Mouse (Mus musculus) limb, embryonic 15.5 days (tissue): ENCODE results near the gene Arpc1b. TPM values are rescaled to one million over a fixed set of nuclear protein-coding genes. Genes with fewer than 3 reads are reported as not detected.
"Not testable (repeated sequence)": the region's sequence is repeated elsewhere in the genome, so short reads cannot be mapped to it uniquely, and the experiment has no call there.

Experiments used
- ATAC-seq: fragments of 200-750 bp; cut with Nextera tagmentation; 2 replicates; pipeline ENCODE4 v1.8.0; 2017; ENCODE audit warnings: low read depth, moderate TSS enrichment; ENCODE audit not compliant: insufficient number of reproducible peaks, low FRiP score, low TSS enrichment
- H3K27ac ChIP-seq: fragments of 300-500 bp; sonication (generic); 2 replicates; pipeline ENCODE4 v1.5.1; 2015; ENCODE audit warnings: moderate library complexity, mild to moderate bottlenecking, inconsistent platforms
- H3K27me3 ChIP-seq: fragments of 300-500 bp; sonication (generic); 2 replicates; pipeline ENCODE4 v1.6.1; 2015; ENCODE audit warnings: inconsistent platforms
- H3K36me3 ChIP-seq: fragments of 300-500 bp; sonication (generic); 2 replicates; pipeline ENCODE4 v1.6.1; 2015; ENCODE audit warnings: inconsistent platforms
- H3K4me1 ChIP-seq: fragments of 300-500 bp; sonication (generic); 2 replicates; pipeline ENCODE4 v1.6.1; 2015; ENCODE audit warnings: inconsistent platforms
- H3K4me2 ChIP-seq: fragments of 300-500 bp; sonication (generic); 2 replicates; pipeline ENCODE4 v1.6.1; 2015; ENCODE audit warnings: mild to moderate bottlenecking, inconsistent platforms
- H3K4me3 ChIP-seq: fragments of 300-500 bp; sonication (generic); 2 replicates; pipeline ENCODE4 v1.5.1; 2015; ENCODE audit warnings: mild to moderate bottlenecking, inconsistent platforms
- H3K9ac ChIP-seq: fragments of 300-500 bp; sonication (generic); 2 replicates; pipeline ENCODE4 v1.6.1; 2015; ENCODE audit warnings: inconsistent platforms
- H3K9me3 ChIP-seq: fragments of 300-500 bp; sonication (generic); 2 replicates; pipeline ENCODE4 v1.6.1; 2016; ENCODE audit warnings: inconsistent platforms
- WGBS: fragments of 180-500 bp; shearing (Covaris S2); methylation state at CpG from one replicate; pipeline ENCODE4 v1.1.7; 2015; 5-methylcytosine and 5-hydroxymethylcytosine counted together
- polyA plus RNA-seq: library from polyadenylated mRNA; unstranded; fragments of >200 nt; fragmentation: Nextera tagmentation; extraction: Ambion mirVana; gene quantifications from 2 replicates; pipeline ENCODE4 v1.2.1, GENCODE M21; 2015

Gene Arpc1b
- polyA plus RNA-seq, 1 experiment from 2014 or later = 389 TPM

GRCm38 (mm10) chr5:145115736-145116135, 1.7 kb downstream of the Arpc1b start:
- ATAC-seq = no peak
- Histone ChIP-seq H3K4me1 (peaks cover 57% of the 10 kb centered on the region), H3K27me3 (no peaks in the 10 kb centered on the region), H3K36me3 (peaks cover 2% of the 10 kb centered on the region), H3K4me3 (peak overlapping the region; percentile 66), H3K27ac (peak overlapping the region; percentile 88), H3K9me3 (no peaks in the 10 kb centered on the region), H3K4me2 (peak overlapping the region; percentile 73), H3K9ac (no peak overlapping the region)
- 80% methylated on average over 5 of the region's 5 CpGs for WGBS

GRCm38 (mm10) chr5:145116316-145116715, 2.3 kb downstream of the Arpc1b start:
- peak overlapping the region; percentile 88 for H3K27ac ChIP-seq
- whole genome bisulfite sequencing = 12% methylated on average over 4 of the region's 4 CpGs
- ATAC-seq = peak; percentile 73
- H3K4me1 ChIP-seq = peaks cover 61% of the 10 kb centered on the region
- peak overlapping the region; percentile 73 for H3K4me2 ChIP-seq
- H3K9ac ChIP-seq = no peak overlapping the region
- H3K27me3 ChIP-seq = no peaks in the 10 kb centered on the region
- no peaks in the 10 kb centered on the region for H3K9me3 ChIP-seq
- H3K36me3 ChIP-seq = no peaks in the 10 kb centered on the region
- peak overlapping the region; percentile 66; the same call in 1 of the 2 replicates for H3K4me3 ChIP-seq

- peak overlapping the region; percentile 73 for H3K4me2 ChIP-seq
These were observed 2.9 kb downstream of the Arpc1b start for GRCm38 (mm10) chr5:145116916-145117315.

GRCm38 (mm10) chr5:145118005-145118404, 4.0 kb downstream of the Arpc1b start:
- H3K4me1 ChIP-seq = peaks cover 61% of the 10 kb centered on the region
- no peak overlapping the region for H3K9ac ChIP-seq
- H3K36me3 ChIP-seq = peaks cover 16% of the 10 kb centered on the region
- no peaks in the 10 kb centered on the region for H3K27me3 ChIP-seq
- H3K9me3 ChIP-seq = no peaks in the 10 kb centered on the region
- ATAC-seq = no peak
- no peak overlapping the region for H3K27ac ChIP-seq
- H3K4me2 ChIP-seq = no peak overlapping the region
- no peak overlapping the region for H3K4me3 ChIP-seq
- 53% methylated on average over 6 of the region's 6 CpGs for WGBS

More at GRCm38 (mm10) chr5:145116916-145117315, 2.9 kb downstream of the Arpc1b start:
- Histone ChIP-seq H3K9me3 (no peaks in the 10 kb centered on the region), H3K36me3 (peaks cover 5% of the 10 kb centered on the region), H3K9ac (no peak overlapping the region), H3K27ac (peak overlapping the region; percentile 88), H3K27me3 (no peaks in the 10 kb centered on the region), H3K4me3 (peak overlapping the region; percentile 66; the same call in 1 of the 2 replicates), H3K4me1 (peaks cover 61% of the 10 kb centered on the region)
- 39% methylated on average over 10 of the region's 10 CpGs for WGBS
- ATAC-seq = peak; percentile 32; the same call in 1 of the 2 replicates

- Histone ChIP-seq H3K4me1 (peaks cover 61% of the 10 kb centered on the region), H3K27ac (no peak overlapping the region), H3K9me3 (no peaks in the 10 kb centered on the region), H3K9ac (no peak overlapping the region), H3K4me3 (no peak overlapping the region), H3K4me2 (no peak overlapping the region), H3K27me3 (no peaks in the 10 kb centered on the region), H3K36me3 (peaks cover 20% of the 10 kb centered on the region)
- no peak for ATAC-seq
- 93% methylated on average over 5 of the region's 5 CpGs for WGBS
These were observed 4.4 kb downstream of the Arpc1b start for GRCm38 (mm10) chr5:145118461-145118860.

GRCm38 (mm10) chr5:145119385-145119784, 5.4 kb downstream of the Arpc1b start:
- Histone ChIP-seq H3K36me3 (peaks cover 30% of the 10 kb centered on the region), H3K4me2 (no peak overlapping the region), H3K9ac (no peak overlapping the region), H3K4me3 (no peak overlapping the region), H3K9me3 (no peaks in the 10 kb centered on the region), H3K27me3 (no peaks in the 10 kb centered on the region), H3K4me1 (peaks cover 54% of the 10 kb centered on the region), H3K27ac (no peak overlapping the region)
- 91% methylated on average over 2 of the region's 2 CpGs for WGBS
- ATAC-seq = no peak

GRCm38 (mm10) chr5:145120921-145121320, 6.9 kb downstream of the Arpc1b start:
- peaks cover 39% of the 10 kb centered on the region for H3K4me1 ChIP-seq
- H3K36me3 ChIP-seq = peaks cover 45% of the 10 kb centered on the region
- no peaks in the 10 kb centered on the region for H3K27me3 ChIP-seq
- no peaks in the 10 kb centered on the region for H3K9me3 ChIP-seq
- WGBS = 37% methylated on average over 7 of the region's 7 CpGs
- no peak for ATAC-seq
- peak overlapping the region; percentile 40 for H3K27ac ChIP-seq
- no peak overlapping the region for H3K4me2 ChIP-seq
- H3K4me3 ChIP-seq = no peak overlapping the region
- H3K9ac ChIP-seq = no peak overlapping the region

GRCm38 (mm10) chr5:145123396-145123795, 9.4 kb downstream of the Arpc1b start:
- ATAC-seq = no peak

GRCm38 (mm10) chr5:145126580-145126979, 12.6 kb downstream of the Arpc1b start:
- 90% methylated on average over 9 of the region's 9 CpGs for WGBS
- no peak overlapping the region for H3K9ac ChIP-seq
- H3K4me2 ChIP-seq = no peak overlapping the region
- peaks cover 94% of the 10 kb centered on the region for H3K36me3 ChIP-seq
- no peak overlapping the region for H3K4me3 ChIP-seq
- no peak for ATAC-seq
- no peaks in the 10 kb centered on the region for H3K4me1 ChIP-seq
- no peak overlapping the region for H3K27ac ChIP-seq
- no peaks in the 10 kb centered on the region for H3K9me3 ChIP-seq
- no peaks in the 10 kb centered on the region for H3K27me3 ChIP-seq

More at GRCm38 (mm10) chr5:145123396-145123795, 9.4 kb downstream of the Arpc1b start:
- H3K27me3 ChIP-seq = no peaks in the 10 kb centered on the region
- peaks cover 67% of the 10 kb centered on the region for H3K36me3 ChIP-seq
- 92% methylated on average over 19 of the region's 19 CpGs for WGBS
- no peak overlapping the region for H3K4me2 ChIP-seq
- no peak overlapping the region for H3K27ac ChIP-seq
- H3K9ac ChIP-seq = no peak overlapping the region
- no peak overlapping the region for H3K4me3 ChIP-seq
- H3K4me1 ChIP-seq = peaks cover 14% of the 10 kb centered on the region
- H3K9me3 ChIP-seq = no peaks in the 10 kb centered on the region

GRCm38 (mm10) chr5:145129124-145129523, 15.1 kb downstream of the Arpc1b start:
- H3K4me2 ChIP-seq = no peak overlapping the region
- no peaks in the 10 kb centered on the region for H3K4me1 ChIP-seq
- H3K4me3 ChIP-seq = no peak overlapping the region
- WGBS = 90% methylated on average over 4 of the region's 4 CpGs
- no peaks in the 10 kb centered on the region for H3K27me3 ChIP-seq
- H3K36me3 ChIP-seq = peaks cover 94% of the 10 kb centered on the region
- H3K9me3 ChIP-seq = no peaks in the 10 kb centered on the region
- no peak overlapping the region for H3K9ac ChIP-seq
- peak overlapping the region; percentile 29 for H3K27ac ChIP-seq
- no peak for ATAC-seq

- H3K36me3 ChIP-seq = peaks cover 94% of the 10 kb centered on the region
- ATAC-seq, H3K27me3 ChIP-seq, H3K4me1 ChIP-seq, H3K27ac ChIP-seq, H3K9me3 ChIP-seq, H3K4me3 ChIP-seq, H3K4me2 ChIP-seq, H3K9ac ChIP-seq: not testable (repeated sequence)
- WGBS = 92% methylated on average over 4 of the region's 6 CpGs
These were observed 15.8 kb downstream of the Arpc1b start for GRCm38 (mm10) chr5:145129773-145130172.

- no peak overlapping the region for H3K4me3 ChIP-seq
- H3K36me3 ChIP-seq = peaks cover 94% of the 10 kb centered on the region
- H3K27me3 ChIP-seq = no peaks in the 10 kb centered on the region
- H3K4me1 ChIP-seq = no peaks in the 10 kb centered on the region
- H3K9ac ChIP-seq = no peak overlapping the region
- ATAC-seq = no peak
- no peak overlapping the region for H3K27ac ChIP-seq
- H3K4me2 ChIP-seq = no peak overlapping the region
- no peaks in the 10 kb centered on the region for H3K9me3 ChIP-seq
- WGBS = 82% methylated on average over 11 of the region's 11 CpGs
These were observed 16.2 kb downstream of the Arpc1b start for GRCm38 (mm10) chr5:145130191-145130590.

GRCm38 (mm10) chr5:145130995-145131394, 17.0 kb downstream of the Arpc1b start:
- ATAC-seq = no peak
- Histone ChIP-seq H3K9me3 (no peaks in the 10 kb centered on the region), H3K4me3 (no peak overlapping the region), H3K4me2 (no peak overlapping the region), H3K9ac (no peak overlapping the region), H3K27me3 (no peaks in the 10 kb centered on the region), H3K4me1 (no peaks in the 10 kb centered on the region), H3K36me3 (peaks cover 91% of the 10 kb centered on the region), H3K27ac (no peak overlapping the region)
- WGBS = 91% methylated on average over 3 of the region's 3 CpGs
